Mouse (Mus musculus): ENCODE results near the gene Dctn2. TPM values are rescaled to one million over a fixed set of nuclear protein-coding genes. Genes with fewer than 3 reads are reported as not detected.
A peak's percentile ranks its signal among the peaks of the same experiment; 100 is the strongest.

The Dctn2 gene
- 188 and 192 TPM in 2 replicates for polyA plus RNA-seq (2015; fragmentation: Nextera tagmentation; extraction: Ambion mirVana)

GRCm38 (mm10) chr10:127266112-127267091 is at the start of gene Dctn2:
TSS of gene Dctn2 (plus strand) at chr10:127266368.
- Histone ChIP-seq H3K4me1 (peaks cover 35% of the 10 kb centered on the region), H3K9me3 (no peaks in the 10 kb centered on the region), H3K27ac (peak within 1 kb of the TSS; percentile 61; the same call in 1 of the 2 replicates), H3K4me2 (replicated peaks) (peak within 1 kb of the TSS; percentile 96), H3K27me3 (peaks cover 35% of the 10 kb centered on the region), H3K36me3 (peaks cover 32% of the 10 kb centered on the region), H3K9ac (peak within 1 kb of the TSS; percentile 99), H3K4me3 (peak within 1 kb of the TSS; percentile 97)
- peak; percentile 98 for ATAC-seq (ENCODE audit: low FRiP score, low read depth)
- under 1% methylated on average over 69 of the region's 70 CpGs for WGBS

DNA sequence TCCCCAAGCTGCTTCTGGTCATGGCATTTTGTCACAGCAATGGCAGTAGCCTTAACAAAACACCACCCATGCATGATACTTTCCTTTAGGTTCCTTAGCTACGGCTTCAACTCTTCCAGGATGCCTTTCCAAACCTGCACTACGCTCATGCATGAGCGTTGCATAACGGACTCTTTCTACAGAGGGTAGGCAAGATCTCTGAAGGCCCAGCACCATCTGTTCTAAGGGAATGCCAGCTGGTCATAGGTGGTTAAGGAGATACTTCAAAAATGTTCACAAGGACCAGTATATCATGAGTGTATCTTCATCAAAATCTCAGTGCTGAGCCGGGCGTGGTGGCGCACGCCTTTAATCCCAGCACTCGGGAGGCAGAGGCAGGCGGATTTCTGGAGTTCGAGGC is 49.7 kb upstream of the Dctn2 start:
- 94% methylated on average over 11 of the region's 11 CpGs for WGBS
- Histone ChIP-seq H3K36me3 (no peaks in the 10 kb centered on the region), H3K9ac (no peak overlapping the region)

GRCm38 (mm10) chr10:127217177-127217576 is 49.0 kb upstream of the Dctn2 start:
- H3K27me3 ChIP-seq: no peaks in the 10 kb centered on the region
- H3K4me3 ChIP-seq: no peak overlapping the region
- H3K9me3 ChIP-seq: no peaks in the 10 kb centered on the region
- H3K4me1 ChIP-seq: no peaks in the 10 kb centered on the region
- no peaks in the 10 kb centered on the region for H3K36me3 ChIP-seq
- no peak for ATAC-seq (ENCODE audit: low FRiP score, low read depth)
- H3K27ac ChIP-seq: no peak overlapping the region
- H3K4me2 ChIP-seq (replicated peaks): no peak overlapping the region
- no peak overlapping the region for H3K9ac ChIP-seq

More for the DNA sequence above, 49.7 kb upstream of the Dctn2 start:
- no peak for ATAC-seq (ENCODE audit: low FRiP score, low read depth)
- Histone ChIP-seq H3K27me3 (no peaks in the 10 kb centered on the region), H3K4me3 (no peak overlapping the region), H3K27ac (no peak overlapping the region), H3K9me3 (no peaks in the 10 kb centered on the region), H3K4me1 (no peaks in the 10 kb centered on the region), H3K4me2 (replicated peaks) (no peak overlapping the region)

- H3K4me1 ChIP-seq: no peaks in the 10 kb centered on the region
- no peaks in the 10 kb centered on the region for H3K27me3 ChIP-seq
- no peak for ATAC-seq (ENCODE audit: low FRiP score, low read depth)
- H3K36me3 ChIP-seq: no peaks in the 10 kb centered on the region
- WGBS: 82% methylated on average over 2 of the region's 2 CpGs
- no peak overlapping the region for H3K9ac ChIP-seq
- H3K4me3 ChIP-seq: no peak overlapping the region
- no peaks in the 10 kb centered on the region for H3K9me3 ChIP-seq
- no peak overlapping the region for H3K4me2 ChIP-seq (replicated peaks)
- H3K27ac ChIP-seq: no peak overlapping the region
Measured at GRCm38 (mm10) chr10:127218339-127218738, 47.8 kb upstream of the Dctn2 start.

DNA sequence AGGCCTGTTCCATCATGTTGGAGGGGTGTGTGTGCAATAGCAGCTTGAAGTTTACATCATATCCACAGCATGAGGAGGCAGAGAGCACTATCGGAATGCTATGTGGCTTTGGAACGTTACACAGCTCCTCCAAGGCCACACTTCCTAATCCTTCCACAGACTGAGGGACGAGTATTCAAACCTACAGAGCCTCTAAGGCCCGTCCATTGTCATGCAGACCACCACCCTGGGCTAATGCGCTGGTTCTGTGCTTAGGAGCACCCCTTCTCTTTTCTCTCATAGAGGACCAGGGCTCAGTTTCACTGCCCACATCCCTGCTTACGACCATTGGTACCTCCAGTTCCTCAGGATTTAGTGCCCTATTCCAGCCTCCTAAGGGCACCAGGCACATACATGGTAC is 41.0 kb upstream of the Dctn2 start:
- WGBS: 46% methylated on average over 6 of the region's 6 CpGs

GRCm38 (mm10) chr10:127225732-127226131 is 40.4 kb upstream of the Dctn2 start:
- no peak overlapping the region for H3K9ac ChIP-seq
- peaks cover 22% of the 10 kb centered on the region for H3K27me3 ChIP-seq
- ATAC-seq (ENCODE audit: low FRiP score, low read depth): no peak
- WGBS: 16% methylated on average over 10 of the region's 10 CpGs
- H3K4me2 ChIP-seq (replicated peaks): no peak overlapping the region
- no peak overlapping the region for H3K4me3 ChIP-seq
- H3K4me1 ChIP-seq: no peaks in the 10 kb centered on the region
- no peak overlapping the region for H3K27ac ChIP-seq
- H3K9me3 ChIP-seq: no peaks in the 10 kb centered on the region
- H3K36me3 ChIP-seq: no peaks in the 10 kb centered on the region; the same call in 1 of the 2 replicates

More for the DNA sequence above, 41.0 kb upstream of the Dctn2 start:
- H3K27ac ChIP-seq: no peak overlapping the region
- no peaks in the 10 kb centered on the region; the same call in 1 of the 2 replicates for H3K36me3 ChIP-seq
- ATAC-seq (ENCODE audit: low FRiP score, low read depth): no peak
- H3K9ac ChIP-seq: no peak overlapping the region
- no peak overlapping the region for H3K4me2 ChIP-seq (replicated peaks)
- H3K27me3 ChIP-seq: peaks cover 22% of the 10 kb centered on the region; the same call in 1 of the 2 replicates
- no peaks in the 10 kb centered on the region for H3K4me1 ChIP-seq
- H3K4me3 ChIP-seq: no peak overlapping the region
- H3K9me3 ChIP-seq: no peaks in the 10 kb centered on the region

- no peak for ATAC-seq (ENCODE audit: low FRiP score, low read depth)
- Histone ChIP-seq H3K27ac (no peak overlapping the region), H3K4me3 (no peak overlapping the region), H3K9ac (no peak overlapping the region), H3K4me2 (replicated peaks) (no peak overlapping the region), H3K27me3 (peaks cover 22% of the 10 kb centered on the region), H3K36me3 (no peaks in the 10 kb centered on the region; the same call in 1 of the 2 replicates), H3K9me3 (no peaks in the 10 kb centered on the region), H3K4me1 (no peaks in the 10 kb centered on the region)
- 66% methylated on average over 8 of the region's 8 CpGs for WGBS
Measured at GRCm38 (mm10) chr10:127226318-127226895, 39.8 kb upstream of the Dctn2 start.

DNA sequence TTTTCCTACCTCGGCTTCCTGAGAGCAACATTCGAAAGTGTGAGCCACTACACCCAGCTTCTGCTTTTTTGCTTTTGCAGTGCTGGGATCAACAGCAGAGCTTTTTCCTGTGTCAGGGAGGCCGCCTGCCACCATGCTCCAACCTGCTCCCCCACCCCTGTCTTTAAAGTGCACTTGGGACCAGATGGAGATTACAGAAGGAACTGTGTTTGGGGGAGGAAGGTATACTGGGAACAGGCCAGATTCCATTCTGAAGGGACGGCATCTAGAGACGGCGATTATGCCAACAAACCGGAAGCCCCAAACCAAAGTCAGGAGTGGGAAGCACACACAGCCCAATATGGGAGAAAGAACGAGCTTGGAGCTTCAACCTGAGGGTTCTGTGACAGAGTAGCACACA is 39.0 kb upstream of the Dctn2 start:
- H3K27ac ChIP-seq: no peak overlapping the region
- no peak for ATAC-seq (ENCODE audit: low FRiP score, low read depth)
- H3K4me3 ChIP-seq: no peak overlapping the region
- H3K9ac ChIP-seq: no peak overlapping the region
- no peaks in the 10 kb centered on the region for H3K9me3 ChIP-seq
- no peaks in the 10 kb centered on the region; the same call in 1 of the 2 replicates for H3K36me3 ChIP-seq
- WGBS: 75% methylated on average over 8 of the region's 8 CpGs
- peaks cover 22% of the 10 kb centered on the region for H3K27me3 ChIP-seq
- H3K4me2 ChIP-seq (replicated peaks): no peak overlapping the region
- H3K4me1 ChIP-seq: no peaks in the 10 kb centered on the region

DNA sequence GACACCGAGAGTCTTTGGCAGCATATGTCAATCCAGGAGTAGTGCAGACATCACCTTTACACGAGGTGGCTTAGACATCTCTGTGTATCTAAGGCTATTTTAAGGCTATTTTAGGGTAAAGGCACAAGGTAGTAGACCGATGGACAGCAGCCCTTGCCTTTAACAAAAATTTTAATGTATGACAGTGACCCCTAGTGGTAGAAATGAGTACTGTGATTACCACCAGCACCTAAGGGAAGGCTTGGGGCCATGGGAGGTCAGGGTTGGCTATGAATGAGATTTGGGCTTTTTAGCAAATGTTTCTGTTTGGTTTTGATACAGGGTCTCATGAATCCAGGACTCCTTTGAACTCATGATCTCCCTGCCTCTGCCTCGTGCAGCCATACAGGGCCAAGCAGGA is 37.3 kb upstream of the Dctn2 start:
- no peak overlapping the region for H3K4me3 ChIP-seq
- 16% methylated on average over 4 of the region's 4 CpGs for WGBS
- no peak overlapping the region for H3K27ac ChIP-seq
- ATAC-seq (ENCODE audit: low FRiP score, low read depth): no peak
- H3K4me2 ChIP-seq (replicated peaks): no peak overlapping the region
- no peaks in the 10 kb centered on the region; the same call in none of the 2 replicates for H3K36me3 ChIP-seq
- H3K9ac ChIP-seq: no peak overlapping the region
- peaks cover 20% of the 10 kb centered on the region for H3K27me3 ChIP-seq
- no peaks in the 10 kb centered on the region for H3K9me3 ChIP-seq
- no peaks in the 10 kb centered on the region for H3K4me1 ChIP-seq

DNA sequence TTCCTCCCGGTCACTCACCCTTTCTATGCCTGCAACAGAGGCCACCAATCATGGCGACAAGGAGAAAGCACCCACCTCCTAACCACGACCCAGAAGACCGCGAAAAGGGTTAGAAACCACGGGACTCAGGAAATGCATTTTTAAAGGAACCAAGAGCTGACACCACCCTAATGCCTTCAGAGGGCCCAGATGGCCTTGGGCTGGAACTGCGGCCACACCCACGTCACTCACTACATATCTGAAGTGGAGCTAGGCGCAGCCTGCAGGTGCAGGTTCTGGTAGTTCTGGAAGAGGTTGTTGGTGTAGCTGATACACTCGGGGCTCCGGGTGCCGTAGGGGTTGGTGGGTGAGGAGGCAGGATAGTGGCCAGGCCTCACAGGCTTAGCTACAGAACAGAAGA is 35.5 kb upstream of the Dctn2 start:
- Histone ChIP-seq H3K27me3 (peaks cover 9% of the 10 kb centered on the region), H3K9me3 (no peaks in the 10 kb centered on the region), H3K9ac (no peak overlapping the region), H3K27ac (no peak overlapping the region), H3K4me2 (replicated peaks) (no peak overlapping the region), H3K4me3 (no peak overlapping the region), H3K4me1 (no peaks in the 10 kb centered on the region), H3K36me3 (no peaks in the 10 kb centered on the region; the same call in none of the 2 replicates)
- no peak for ATAC-seq (ENCODE audit: low FRiP score, low read depth)
- WGBS: 86% methylated on average over 12 of the region's 12 CpGs

GRCm38 (mm10) chr10:127231741-127232140 is 34.4 kb upstream of the Dctn2 start:
- no peaks in the 10 kb centered on the region for H3K9me3 ChIP-seq
- peaks cover 9% of the 10 kb centered on the region for H3K27me3 ChIP-seq
- 82% methylated on average over 14 of the region's 14 CpGs for whole genome bisulfite sequencing
- H3K4me3 ChIP-seq: no peak overlapping the region
- H3K27ac ChIP-seq: no peak overlapping the region
- peaks cover 5% of the 10 kb centered on the region for H3K4me1 ChIP-seq
- 0 out of 2 replicates have a peak overlapping the region, but pooled peaks have one; percentile 8 for H3K9ac ChIP-seq
- H3K36me3 ChIP-seq: no peaks in the 10 kb centered on the region; the same call in none of the 2 replicates
- H3K4me2 ChIP-seq (replicated peaks): no peak overlapping the region
- ATAC-seq (ENCODE audit: low FRiP score, low read depth): no peak

- H3K4me3 ChIP-seq: no peak overlapping the region
- H3K9me3 ChIP-seq: no peaks in the 10 kb centered on the region
- ATAC-seq (ENCODE audit: low FRiP score, low read depth): no peak
- H3K36me3 ChIP-seq: no peaks in the 10 kb centered on the region; the same call in none of the 2 replicates
- H3K27ac ChIP-seq: no peak overlapping the region
- peaks cover 8% of the 10 kb centered on the region for H3K4me1 ChIP-seq
- no peak overlapping the region for H3K4me2 ChIP-seq (replicated peaks)
- H3K27me3 ChIP-seq: peaks cover 4% of the 10 kb centered on the region
- H3K9ac ChIP-seq: no peak overlapping the region
- WGBS: 74% methylated on average over 9 of the region's 9 CpGs
Measured at GRCm38 (mm10) chr10:127233141-127233540, 33.0 kb upstream of the Dctn2 start.

Measured in limb, embryonic 13.5 days (tissue).